In genomic region chr8:126094005-126094404, GRCm38 (mm10) we compare ENCODE assay signal across 23 mouse cellular contexts.
DNase-seq lines count a peak whose midpoint lies in the region; ATAC-seq and TF ChIP-seq lines count a peak whose summit lies in the region.
"Had no signal": no experiment of that assay in that cellular context is flagged by ENCODE, and none has a peak within 500 bp of the region (broad histone marks: within the 10 kb centered on the region; RNA-seq: fewer than 3 reads in every experiment).

No protein-coding gene starts in this region.

- no peak overlapping the region for H3K9ac ChIP-seq in heart, embryonic 12.5 days
- H3K9ac ChIP-seq in stomach, postnatal 0 days (ENCODE audit: low read length), result no peak overlapping the region
- H3K9ac ChIP-seq: embryonic facial prominence, embryonic 15.5 days; hindbrain, embryonic 13.5 days had no signal

- WGBS in heart, embryonic 12.5 days, result 66% methylated on average over 2 of the region's 2 CpGs
- WGBS in stomach, postnatal 0 days, result 44% methylated on average over 2 of the region's 2 CpGs

- no peak for TF ChIP-seq EP300 in stomach, postnatal 0 days (optimal IDR thresholded peaks at IDR 0.05)

- peaks cover 8% of the 10 kb centered on the region for H3K9me3 ChIP-seq in heart, embryonic 12.5 days (replicated peaks)
- no peaks in the 10 kb centered on the region for H3K9me3 ChIP-seq in stomach, postnatal 0 days (ENCODE audit: control insufficient read depth, low read length)
- H3K9me3 ChIP-seq: embryonic facial prominence, embryonic 15.5 days had no signal

- no peaks in the 10 kb centered on the region for H3K27me3 ChIP-seq in heart, embryonic 12.5 days (replicated peaks)
- no peaks in the 10 kb centered on the region for H3K27me3 ChIP-seq in stomach, postnatal 0 days (ENCODE audit: control insufficient read depth, insufficient read depth, low read length)
- H3K27me3 ChIP-seq: embryonic facial prominence, embryonic 15.5 days; hindbrain, embryonic 13.5 days had no signal

- H3K27ac ChIP-seq in heart, embryonic 12.5 days (ENCODE audit: poor library complexity, severe bottlenecking), result no peak overlapping the region
- no peak overlapping the region for H3K27ac ChIP-seq in stomach, postnatal 0 days (replicated peaks)
- H3K27ac ChIP-seq: embryonic facial prominence, embryonic 15.5 days; forebrain, embryonic 10.5 days; hindbrain, embryonic 13.5 days; hindbrain, postnatal 0 days had no signal

- peak; percentile 3 for DNase-seq in heart, adult 11 months
- peak; percentile 4 for DNase-seq in testis, postnatal 10 days (ENCODE audit: low spot score)
- DNase-seq in testis, postnatal 14 days (ENCODE audit: low spot score), result no peak
- DNase-seq in stomach, postnatal 0 days (ENCODE audit: low spot score), result peak; percentile 34
- no peak for DNase-seq in layer of hippocampus, adult 11-12 months (ENCODE audit: low spot score)
- no peak for DNase-seq in ovary, postnatal 36 days (ENCODE audit: low spot score)
- DNase-seq: adrenal gland, postnatal 10 days; B cell, adult 2 months; cerebellum, adult 11 months; cerebellum, adult 8-10 months; cerebellum, postnatal 14 days; embryo, embryonic 11 days; gastrocnemius, postnatal 10 days; heart, postnatal 10 days had no signal

- H3K36me3 ChIP-seq in heart, embryonic 12.5 days, result no peaks in the 10 kb centered on the region
- H3K36me3 ChIP-seq in stomach, postnatal 0 days (ENCODE audit: control insufficient read depth, insufficient read depth, low read length), result no peaks in the 10 kb centered on the region
- H3K36me3 ChIP-seq: embryonic facial prominence, embryonic 15.5 days; forebrain, embryonic 10.5 days; G1E; hindbrain, embryonic 13.5 days had no signal

- no peak overlapping the region for H3K4me3 ChIP-seq in heart, embryonic 12.5 days
- no peak overlapping the region for H3K4me3 ChIP-seq in stomach, postnatal 0 days (ENCODE audit: low read depth, low read length)
- H3K4me3 ChIP-seq: embryonic facial prominence, embryonic 15.5 days; erythroblast, embryonic 14.5 days; forebrain, embryonic 10.5 days; hindbrain, embryonic 13.5 days had no signal

- H3K4me1 ChIP-seq in heart, embryonic 12.5 days (replicated peaks), result no peaks in the 10 kb centered on the region
- no peaks in the 10 kb centered on the region for H3K4me1 ChIP-seq in stomach, postnatal 0 days (replicated peaks; ENCODE audit: control insufficient read depth, insufficient read depth)
- H3K4me1 ChIP-seq: embryonic facial prominence, embryonic 15.5 days; forebrain, embryonic 10.5 days; hindbrain, embryonic 13.5 days had no signal

- H3K4me2 ChIP-seq in heart, embryonic 12.5 days, result no peak overlapping the region
- no peak overlapping the region for H3K4me2 ChIP-seq in stomach, postnatal 0 days (replicated peaks; ENCODE audit: low read depth)
- H3K4me2 ChIP-seq: embryonic facial prominence, embryonic 15.5 days; hindbrain, embryonic 13.5 days had no signal

- no peak for TF ChIP-seq CTCF in stomach, postnatal 0 days (IDR thresholded peaks at IDR 0.05; ENCODE audit: low read depth)

- ATAC-seq in heart, embryonic 12.5 days (ENCODE audit: insufficient number of reproducible peaks, low FRiP score), result no peak
- peak; percentile 85 for ATAC-seq in stomach, postnatal 0 days (ENCODE audit: low FRiP score, low TSS enrichment)
- ATAC-seq: CD4-positive, CD25-positive, alpha-beta regulatory T cell, adult 4 months; forebrain, embryonic 14.5 days; hindbrain, postnatal 0 days had no signal

Comparison
In these comparisons a context has a peak if more than half of its experiments do, and no peak if none do; other contexts are left out.
1. DNase-seq: peak in heart, adult 11 months (single experiment), testis, postnatal 10 days (single experiment) and stomach, postnatal 0 days (single experiment); none in testis, postnatal 14 days (single experiment), layer of hippocampus, adult 11-12 months (single experiment) and ovary, postnatal 36 days (single experiment).